Mouse (Mus musculus) thymus, adult 2 months (tissue): ENCODE measurements around the gene Pidd1. TPM values are rescaled to one million over a fixed set of nuclear protein-coding genes. Genes with fewer than 3 reads are reported as not detected.

Source experiments
- DNase-seq: peaks from one replicate; pipeline ENCODE4 v3.0.0; 2021
- H3K27ac ChIP-seq: fragments of 200-500 bp; 2 replicates; pipeline ENCODE4 v1.5.1; 2012; ENCODE audit warnings: low read length, control low read depth; ENCODE audit not compliant: control insufficient read depth, insufficient read depth
- H3K27me3 ChIP-seq: fragments of 200-500 bp; 2 replicates; pipeline ENCODE4 v1.6.1; 2012; ENCODE audit warnings: mild to moderate bottlenecking, low read length, moderate library complexity, mixed read lengths; ENCODE audit not compliant: control insufficient read depth, insufficient read depth
- H3K36me3 ChIP-seq: fragments of 200-500 bp; 2 replicates; pipeline ENCODE4 v1.6.1; 2012; ENCODE audit warnings: mild to moderate bottlenecking, low read length, moderate library complexity; ENCODE audit not compliant: control insufficient read depth, insufficient read depth
- H3K4me1 ChIP-seq: fragments of 200-500 bp; replicated peaks from 2 replicates; pipeline ENCODE4 v1.6.1; 2012; ENCODE audit warnings: low read length; ENCODE audit not compliant: control insufficient read depth, insufficient read depth
- H3K4me3 ChIP-seq: fragments of 200-500 bp; 2 replicates; pipeline ENCODE4 v1.5.1; 2012; ENCODE audit warnings: mild to moderate bottlenecking, low read length, control low read depth, moderate library complexity; ENCODE audit not compliant: control insufficient read depth, insufficient read depth
- CTCF ChIP-seq: fragments of 200-500 bp; IDR thresholded peaks from 2 replicates; pipeline ENCODE4 v1.5.1; 2012; ENCODE audit warnings: mild to moderate bottlenecking, control low read depth, low read length, moderate library complexity, borderline replicate concordance; ENCODE audit not compliant: control insufficient read depth, poor library complexity, insufficient read depth; ENCODE audit errors: extremely low read depth
- POLR2A ChIP-seq: fragments of 200-500 bp; IDR thresholded peaks from 2 replicates; pipeline ENCODE4 v1.6.1; 2012; ENCODE audit warnings: mild to moderate bottlenecking, low read length, control low read depth, moderate library complexity; ENCODE audit not compliant: control insufficient read depth, poor library complexity, insufficient read depth; ENCODE audit errors: extremely low read depth
- WGBS: fragments of 180-500 bp; shearing (Covaris S2); methylation state at CpG from one replicate; pipeline ENCODE4 v1.1.7; 2018; 5-methylcytosine and 5-hydroxymethylcytosine counted together
- polyA plus RNA-seq: library from polyadenylated mRNA; depleted of rRNA; stranded (reverse); fragments of >200 nt; gene quantifications from 2 replicates; pipeline ENCODE4 v1.2.3, GENCODE M21; 2012

The Pidd1 gene
- polyA plus RNA-seq, 1 experiment = 109 TPM

GRCm38 (mm10) chr7:141403305-141403704 lies 40.5 kb downstream of the Pidd1 start:
- DNase-seq = peak; percentile 54
- TF ChIP-seq CTCF = peak; percentile 74; the same call in 1 of the 2 replicates
- TF ChIP-seq POLR2A = no peak
- 55% methylated on average over 5 of the region's 5 CpGs for WGBS
- H3K36me3 ChIP-seq = peaks cover 40% of the 10 kb centered on the region
- H3K27ac ChIP-seq = no peak overlapping the region
- no peak overlapping the region for H3K4me3 ChIP-seq
- no peaks in the 10 kb centered on the region for H3K27me3 ChIP-seq
- no peaks in the 10 kb centered on the region for H3K4me1 ChIP-seq

GRCm38 (mm10) chr7:141395348-141395747 lies 48.5 kb downstream of the Pidd1 start:
- Histone ChIP-seq H3K36me3 (peaks cover 33% of the 10 kb centered on the region), H3K4me3 (no peak overlapping the region), H3K27me3 (no peaks in the 10 kb centered on the region), H3K27ac (no peak overlapping the region), H3K4me1 (peaks cover 8% of the 10 kb centered on the region)
- no peak for DNase-seq
- WGBS = 61% methylated on average over 1 of the region's 1 CpGs
- TF ChIP-seq POLR2A (no peak), CTCF (no peak)

- Histone ChIP-seq H3K4me3 (no peak overlapping the region), H3K36me3 (peaks cover 27% of the 10 kb centered on the region), H3K4me1 (peaks cover 8% of the 10 kb centered on the region), H3K27ac (no peak overlapping the region), H3K27me3 (no peaks in the 10 kb centered on the region)
- WGBS = 33% methylated on average over 6 of the region's 6 CpGs
- peak; percentile 71 for DNase-seq
- TF ChIP-seq POLR2A (no peak), CTCF (peak; percentile 86; the same call in 1 of the 2 replicates)
Measured at GRCm38 (mm10) chr7:141394771-141395170, 49.1 kb downstream of the Pidd1 start.

DNA sequence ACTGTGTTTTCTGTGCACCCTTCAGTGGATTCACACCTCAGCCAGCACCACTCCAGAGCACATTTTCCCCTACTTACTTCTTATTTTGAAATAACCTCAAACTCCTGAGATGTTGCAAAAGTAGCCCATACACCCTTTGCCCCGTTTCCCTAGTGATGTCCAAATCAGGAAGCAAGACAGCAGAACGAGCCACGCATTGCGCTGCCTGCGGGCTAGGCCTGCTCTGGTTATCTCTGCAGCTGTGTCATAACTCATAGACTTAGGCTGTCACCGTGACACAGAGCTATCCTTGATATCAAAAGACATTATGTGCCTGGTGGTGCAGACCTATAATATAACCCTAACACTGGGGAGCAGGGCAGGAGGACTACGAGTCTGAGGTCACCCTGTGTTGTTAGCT lies 49.7 kb downstream of the Pidd1 start:
- Histone ChIP-seq H3K36me3 (peaks cover 21% of the 10 kb centered on the region), H3K4me3 (no peak overlapping the region), H3K27me3 (no peaks in the 10 kb centered on the region), H3K4me1 (peaks cover 8% of the 10 kb centered on the region), H3K27ac (no peak overlapping the region)
- TF ChIP-seq POLR2A (no peak), CTCF (no peak)
- WGBS = 69% methylated on average over 7 of the region's 7 CpGs
- no peak for DNase-seq

DNA sequence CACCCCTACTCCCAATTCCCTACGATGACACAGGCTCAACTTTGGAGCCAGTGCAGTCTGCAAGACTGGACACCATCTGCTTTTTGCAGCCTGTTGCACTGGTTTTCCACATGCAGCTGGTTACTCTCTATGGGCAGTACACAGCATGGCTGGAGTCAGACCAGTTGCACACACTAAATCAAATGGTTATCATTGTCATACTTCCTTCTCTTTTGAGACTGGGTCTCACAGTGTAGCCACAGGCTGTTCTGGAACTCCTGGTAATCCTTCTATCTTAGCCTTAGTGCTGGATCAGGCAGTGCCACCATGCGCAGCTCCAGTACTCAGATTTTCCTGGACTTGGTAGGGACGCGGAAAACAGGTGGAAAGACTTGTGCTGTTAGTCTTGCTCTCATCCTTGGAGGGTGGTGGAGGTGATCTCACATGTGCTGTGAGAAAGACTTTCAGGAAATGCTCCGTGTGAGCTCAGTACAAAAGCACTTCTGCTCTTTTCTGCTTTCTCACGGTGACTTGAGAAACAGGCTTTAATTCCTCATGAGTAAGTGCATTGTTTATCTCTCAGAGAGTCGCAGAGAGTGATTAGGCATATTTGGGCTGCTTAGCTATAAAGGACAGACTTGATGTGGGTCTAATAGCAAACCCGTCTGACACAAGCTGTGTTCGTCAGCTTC lies 51.1 kb downstream of the Pidd1 start:
- H3K36me3 ChIP-seq = peaks cover 9% of the 10 kb centered on the region; the same call in 1 of the 2 replicates
- H3K27ac ChIP-seq = no peak overlapping the region
- DNase-seq = no peak
- no peaks in the 10 kb centered on the region for H3K27me3 ChIP-seq
- peaks cover 8% of the 10 kb centered on the region for H3K4me1 ChIP-seq
- TF ChIP-seq CTCF = no peak
- peak overlapping the region; percentile 81 for H3K4me3 ChIP-seq
- 14% methylated on average over 9 of the region's 9 CpGs for WGBS

DNA sequence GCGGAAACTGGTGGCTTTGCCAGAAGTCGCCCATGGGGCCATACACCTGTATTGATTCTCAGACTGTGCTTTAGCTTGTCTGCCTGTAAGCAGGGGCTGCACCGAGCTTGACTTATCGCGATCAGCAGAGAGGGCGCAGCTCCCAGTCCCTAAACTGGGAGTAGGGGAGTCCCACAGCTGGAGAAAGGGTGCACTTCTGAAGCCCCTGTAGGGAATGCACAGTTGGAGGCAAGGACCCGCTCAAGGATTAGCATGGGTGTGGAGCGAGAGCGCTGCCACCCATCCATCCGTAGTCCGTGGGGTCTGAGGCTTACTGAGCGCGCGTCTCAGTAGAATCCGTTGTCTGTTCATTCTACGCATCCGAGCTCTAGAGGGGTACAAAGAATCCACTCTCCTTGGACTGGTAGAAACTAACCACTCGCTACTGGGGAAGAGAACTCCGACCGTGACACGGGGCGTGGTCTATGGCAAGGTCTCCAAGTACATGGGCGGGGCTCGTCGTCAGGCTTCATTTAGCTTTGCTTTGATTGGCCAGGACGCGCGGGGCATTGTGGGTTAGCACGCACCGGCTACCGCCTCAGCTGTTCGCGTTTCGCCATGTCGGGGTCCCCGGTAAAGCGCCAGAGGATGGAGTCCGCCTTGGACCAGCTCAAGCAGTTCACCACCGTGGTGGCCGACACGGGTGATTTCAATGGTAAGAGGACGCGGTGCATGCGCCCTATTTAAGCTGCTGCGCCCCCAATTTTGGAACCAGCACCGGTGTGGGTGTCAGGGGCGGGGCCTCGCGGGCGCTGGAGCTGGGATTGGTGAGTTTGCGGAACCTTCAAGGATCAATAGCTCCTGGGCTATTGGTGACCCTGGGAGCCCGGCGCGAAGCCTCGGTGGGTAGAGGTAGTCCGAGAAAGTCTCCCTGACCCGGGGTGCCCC lies 51.9 kb downstream of the Pidd1 start, which contains the start of gene Taldo1:
Gene Taldo1, plus strand, starts transcription at position 575 of the 927 bp plus-strand sequence.
- peaks cover 9% of the 10 kb centered on the region; the same call in 1 of the 2 replicates for H3K36me3 ChIP-seq
- TF ChIP-seq CTCF = no peak
- TF ChIP-seq POLR2A = peak; percentile 67; the same call in 1 of the 2 replicates
- H3K4me1 ChIP-seq = peaks cover 8% of the 10 kb centered on the region
- H3K27ac ChIP-seq = peak within 1 kb of the TSS; percentile 8; the same call in 1 of the 2 replicates
- H3K27me3 ChIP-seq = no peaks in the 10 kb centered on the region
- DNase-seq = peak; percentile 99
- peak within 1 kb of the TSS; percentile 81 for H3K4me3 ChIP-seq
- WGBS = under 1% methylated on average over 57 of the region's 57 CpGs
